Mouse (Mus musculus) c-Kit-positive CD71-negative TER-119-negative erythroid progenitor cells, embryonic 14.5 days (primary cell): ENCODE measurements around the gene Wfdc5.

Experiments used
- DNase-seq: peaks from one replicate; pipeline ENCODE4 v3.0.0-alpha.2; 2013; ENCODE audit warnings: low read depth

Wfdc5 gene

GRCm38 (mm10) chr2:164174649-164175395, 7.7 kb downstream of the Wfdc5 start:
- no peak for DNase-seq

GRCm38 (mm10) chr2:164173394-164173793, 9.1 kb downstream of the Wfdc5 start:
- no peak for DNase-seq

- DNase-seq: no peak
These were observed 11.6 kb downstream of the Wfdc5 start, which contains the start of gene Kcns1 for GRCm38 (mm10) chr2:164170902-164171301. Gene Kcns1, minus strand, starts transcription at chr2:164171113.

- no peak for DNase-seq
These were observed 12.2 kb downstream of the Wfdc5 start for GRCm38 (mm10) chr2:164170326-164170725.

GRCm38 (mm10) chr2:164168571-164168946, 14.0 kb downstream of the Wfdc5 start:
- no peak for DNase-seq

- DNase-seq: no peak
These were observed 14.6 kb downstream of the Wfdc5 start for GRCm38 (mm10) chr2:164167752-164168570.

GRCm38 (mm10) chr2:164164941-164165340, 17.6 kb downstream of the Wfdc5 start:
- DNase-seq: no peak

GRCm38 (mm10) chr2:164161515-164162055, 21.0 kb downstream of the Wfdc5 start:
- no peak for DNase-seq

GRCm38 (mm10) chr2:164158838-164159237, 23.7 kb downstream of the Wfdc5 start:
- DNase-seq: no peak

- DNase-seq: no peak
These were observed 26.4 kb downstream of the Wfdc5 start for GRCm38 (mm10) chr2:164156158-164156557.

- no peak for DNase-seq
These were observed 28.5 kb downstream of the Wfdc5 start for GRCm38 (mm10) chr2:164154007-164154406.

- no peak for DNase-seq
These were observed 30.2 kb downstream of the Wfdc5 start for GRCm38 (mm10) chr2:164152341-164152740.

- DNase-seq: no peak
These were observed 32.3 kb downstream of the Wfdc5 start for GRCm38 (mm10) chr2:164150086-164150760.

GRCm38 (mm10) chr2:164146556-164146955, 36.0 kb downstream of the Wfdc5 start:
- no peak for DNase-seq

GRCm38 (mm10) chr2:164144541-164144940, 38.0 kb downstream of the Wfdc5 start:
- DNase-seq: no peak

GRCm38 (mm10) chr2:164144025-164144424, 38.5 kb downstream of the Wfdc5 start:
- no peak for DNase-seq

- no peak for DNase-seq
These were observed 40.5 kb downstream of the Wfdc5 start for GRCm38 (mm10) chr2:164142021-164142420.

GRCm38 (mm10) chr2:164137754-164138153, 44.8 kb downstream of the Wfdc5 start:
- no peak for DNase-seq

GRCm38 (mm10) chr2:164136393-164136792, 46.1 kb downstream of the Wfdc5 start:
- no peak for DNase-seq

- DNase-seq: no peak
These were observed 47.2 kb downstream of the Wfdc5 start for GRCm38 (mm10) chr2:164135367-164135766.

GRCm38 (mm10) chr2:164134563-164134962, 48.0 kb downstream of the Wfdc5 start:
- DNase-seq: no peak

- DNase-seq: no peak
These were observed 51.0 kb downstream of the Wfdc5 start for GRCm38 (mm10) chr2:164131586-164131985.
